Mouse (Mus musculus) v-Abl transformed pro-B cells (cell line): ENCODE data around the gene Gm10153.

Experiments
- in situ Hi-C, 2 experiments: fragments of 400-800 bp; cut with MboI; formaldehyde crosslinking; loops; one replicate each; pipeline ENCODE4 v1.15.1; 2025; ENCODE audit not compliant: unreplicated experiment in 2 of 2

Gm10153 gene

DNA sequence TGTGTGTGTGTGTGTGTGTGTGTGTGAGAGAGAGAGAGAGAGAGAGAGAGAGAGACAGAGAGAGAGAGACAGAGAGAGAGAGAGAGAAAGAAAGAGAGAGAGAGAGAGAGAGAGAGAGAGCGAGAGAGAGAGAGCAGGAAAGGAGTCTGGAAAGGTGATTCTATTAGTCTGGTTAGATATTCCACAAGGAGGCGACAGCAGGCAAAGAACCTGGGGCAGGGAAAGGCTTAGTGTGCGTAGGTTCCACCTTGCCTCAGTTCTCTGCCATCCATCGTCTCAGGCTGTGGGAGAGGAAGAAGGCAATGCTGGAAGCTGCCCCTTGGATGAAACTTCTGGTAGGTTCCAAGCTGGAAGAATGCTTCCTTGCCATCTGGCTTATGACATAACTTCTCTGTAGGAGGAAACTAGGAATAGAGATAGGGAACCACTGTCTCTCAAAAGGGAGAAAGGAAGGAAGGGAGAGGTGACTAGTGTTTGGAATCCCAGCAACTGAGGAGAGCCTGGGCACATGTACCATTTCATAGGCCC is 44.7 kb downstream of the Gm10153 start:
- in situ Hi-C loops, result loop anchor here in 1 of 2 experiments (10.0 kb wide), 1 partner anchor 139 kb away; no protein-coding TSS in a partner anchor

GRCm38 (mm10) chr7:142144507-142144906 is 45.7 kb downstream of the Gm10153 start, which contains the start of gene Gm45337:
TSS of gene Gm45337 (minus strand) at chr7:142144607.
- in situ Hi-C loops, result loop anchor here in 1 of 2 experiments (10.0 kb wide), 1 partner anchor 140 kb away; no protein-coding TSS in a partner anchor

- in situ Hi-C loops, result loop anchor here in 1 of 2 experiments (10.0 kb wide), 1 partner anchor 141 kb away; no protein-coding TSS in a partner anchor
Measured at GRCm38 (mm10) chr7:142143506-142144010, 46.6 kb downstream of the Gm10153 start.

GRCm38 (mm10) chr7:142140696-142141095 is 49.5 kb downstream of the Gm10153 start:
- in situ Hi-C loops, result loop anchor here in 1 of 2 experiments (10.0 kb wide), 1 partner anchor 144 kb away; no protein-coding TSS in a partner anchor
